Mouse (Mus musculus) heart, embryonic 11.5 days (tissue): ENCODE measurements at regions not wholly inside any gene's neighbourhood (a gene's known extent, or its start where the extent isn't known, plus 50 kb on each side); places are given as distances from the start of the nearest gene placed in this dataset.

Experiments
- ATAC-seq: fragments of 200-750 bp; cut with Nextera tagmentation; replicated peaks from 2 replicates; pipeline ENCODE4 v1.8.0; 2017; ENCODE audit warnings: moderate library complexity; ENCODE audit not compliant: insufficient number of reproducible peaks, low FRiP score, low TSS enrichment
- H3K27ac ChIP-seq: fragments of 300-500 bp; sonication (generic); 2 replicates; pipeline ENCODE4 v1.5.1; 2014; ENCODE audit warnings: mild to moderate bottlenecking, low read depth, low read length
- H3K27me3 ChIP-seq: fragments of 300-500 bp; sonication (generic); 2 replicates; pipeline ENCODE4 v1.6.1; 2014; ENCODE audit warnings: mild to moderate bottlenecking, low read length, mixed read lengths; ENCODE audit not compliant: control insufficient read depth, insufficient read depth
- H3K36me3 ChIP-seq: fragments of 300-500 bp; sonication (generic); 2 replicates; pipeline ENCODE4 v1.6.1; 2014; ENCODE audit warnings: mild to moderate bottlenecking, low read length, moderate library complexity, mixed read lengths; ENCODE audit not compliant: control insufficient read depth, insufficient read depth
- H3K4me1 ChIP-seq: fragments of 300-500 bp; sonication (generic); 2 replicates; pipeline ENCODE4 v1.6.1; 2014; ENCODE audit warnings: low read length; ENCODE audit not compliant: control insufficient read depth, insufficient read depth
- H3K4me2 ChIP-seq: fragments of 300-500 bp; sonication (generic); 2 replicates; pipeline ENCODE4 v1.6.1; 2014; ENCODE audit warnings: mild to moderate bottlenecking, moderate library complexity
- H3K4me3 ChIP-seq: fragments of 300-500 bp; sonication (generic); 2 replicates; pipeline ENCODE4 v1.5.1; 2014; ENCODE audit warnings: low read depth, low read length
- H3K9ac ChIP-seq: fragments of 300-500 bp; sonication (generic); 2 replicates; pipeline ENCODE4 v1.6.1; 2014; ENCODE audit warnings: mild to moderate bottlenecking, low read depth, low read length, moderate library complexity
- H3K9me3 ChIP-seq: fragments of 300-500 bp; sonication (generic); replicated peaks from 2 replicates; pipeline ENCODE4 v1.6.1; 2016; ENCODE audit warnings: low read length; ENCODE audit not compliant: control insufficient read depth
- WGBS: fragments of 180-500 bp; shearing (Covaris S2); extraction: QIAGEN DNeasy Blood & Tissue Kit; methylation state at CpG from one replicate; pipeline ENCODE4 v1.1.7; 2014; ENCODE audit not compliant: insufficient replicate concordance; 5-methylcytosine and 5-hydroxymethylcytosine counted together

DNA sequence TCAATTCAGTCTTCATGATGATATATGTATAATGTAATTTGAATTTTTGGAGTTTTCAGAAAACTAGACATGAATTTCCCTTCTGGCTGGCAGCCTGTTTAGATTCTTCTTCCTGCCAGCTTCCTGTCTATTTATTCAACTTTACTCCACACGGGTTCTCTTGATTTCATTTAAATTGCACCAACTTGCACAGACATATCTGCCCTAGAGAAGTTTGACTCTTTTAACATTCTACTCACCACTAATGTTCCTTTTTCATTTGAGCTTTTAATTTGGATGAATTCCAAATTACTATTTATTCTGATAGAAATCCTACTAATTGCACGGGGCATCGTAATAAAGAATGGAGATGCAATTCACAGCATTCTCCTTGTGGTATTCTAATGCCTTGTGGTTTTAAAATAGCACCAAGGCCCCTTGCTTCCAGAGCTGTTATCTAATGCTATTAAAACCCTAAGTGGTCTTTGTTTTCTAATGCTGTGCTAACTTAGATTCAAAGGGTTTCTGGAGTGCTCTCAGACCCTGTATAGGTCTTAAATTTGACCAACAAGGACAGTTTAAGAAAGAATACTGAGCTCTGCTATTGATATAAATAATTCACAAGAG lies 96.7 kb upstream of the Itga4 start:
- 54% methylated on average over 3 of the region's 3 CpGs for WGBS
- no peaks in the 10 kb centered on the region for H3K36me3 ChIP-seq
- no peaks in the 10 kb centered on the region for H3K4me1 ChIP-seq
- ATAC-seq, result no peak
- H3K27ac ChIP-seq, result no peak overlapping the region
- no peak overlapping the region for H3K9ac ChIP-seq
- no peak overlapping the region for H3K4me2 ChIP-seq
- H3K4me3 ChIP-seq, result no peak overlapping the region
- no peaks in the 10 kb centered on the region for H3K27me3 ChIP-seq
- H3K9me3 ChIP-seq, result no peaks in the 10 kb centered on the region

DNA sequence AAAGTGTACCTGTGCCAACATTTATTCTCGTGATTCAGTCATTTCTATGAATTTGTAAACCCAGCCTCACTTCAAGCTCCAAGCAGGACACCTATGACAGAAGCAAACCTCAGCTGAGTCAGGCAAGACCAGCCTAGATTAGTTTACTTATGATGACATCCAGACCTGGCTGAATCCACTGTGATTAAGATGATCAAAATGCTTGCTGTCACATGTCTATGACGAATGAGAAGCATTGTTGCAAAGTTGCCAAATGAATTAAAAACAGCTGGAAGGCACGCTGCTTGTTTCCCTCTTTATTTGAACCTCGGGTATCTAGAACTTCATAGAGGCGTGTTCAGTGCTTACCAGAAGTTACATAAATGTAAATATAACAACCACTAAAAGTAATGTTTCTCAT lies 95.9 kb upstream of the Itga4 start:
- ATAC-seq, result no peak
- WGBS, result 76% methylated on average over 5 of the region's 5 CpGs
- Histone ChIP-seq H3K36me3 (no peaks in the 10 kb centered on the region), H3K9ac (no peak overlapping the region), H3K9me3 (no peaks in the 10 kb centered on the region), H3K4me3 (no peak overlapping the region), H3K27me3 (no peaks in the 10 kb centered on the region), H3K4me1 (no peaks in the 10 kb centered on the region), H3K27ac (no peak overlapping the region), H3K4me2 (no peak overlapping the region)

DNA sequence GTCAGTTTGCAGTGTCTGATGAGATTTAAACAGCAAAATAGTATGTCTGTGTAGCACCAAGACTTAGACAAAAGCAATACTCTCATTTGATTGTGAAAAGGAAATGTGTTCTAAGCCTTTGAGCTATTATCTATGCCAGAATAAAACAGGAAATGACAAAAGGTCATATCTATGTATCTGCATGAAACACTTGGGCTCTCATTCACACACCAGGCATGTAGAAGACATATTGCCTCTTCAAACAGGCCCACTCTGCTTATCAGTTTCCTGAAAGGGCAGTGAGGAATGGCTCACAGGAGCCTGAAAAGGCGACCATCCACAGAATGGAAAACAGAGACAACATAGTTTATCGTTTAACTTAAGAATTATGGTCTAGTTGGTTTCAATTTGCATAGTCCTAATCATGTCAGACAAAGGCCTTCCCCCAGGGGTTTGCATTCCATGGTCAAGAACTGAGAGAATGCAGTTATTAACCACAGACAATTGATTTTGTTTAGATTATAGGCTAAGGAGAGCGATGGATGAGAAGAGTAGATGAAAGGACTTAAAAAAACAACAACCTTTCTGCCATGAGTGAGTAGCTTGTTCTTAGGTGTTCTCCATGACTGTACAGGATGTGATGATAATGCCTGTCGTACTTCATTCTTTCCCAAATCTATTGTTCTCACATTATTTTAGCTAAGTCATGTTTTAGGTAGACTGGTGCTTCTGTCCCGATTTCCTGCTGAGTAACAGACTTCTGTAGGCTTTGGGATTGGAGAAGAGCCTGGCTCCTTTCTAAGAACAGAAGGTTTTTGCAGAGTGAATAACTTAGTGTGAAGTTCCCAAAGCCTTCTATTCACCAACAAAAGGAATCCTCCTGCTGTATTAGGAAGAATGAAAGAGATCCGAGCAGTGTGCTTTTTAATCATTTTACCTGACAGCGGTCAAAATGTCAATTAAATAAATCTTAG lies 82.0 kb upstream of the Itga4 start:
- Histone ChIP-seq H3K9me3 (no peaks in the 10 kb centered on the region), H3K27ac (no peak overlapping the region), H3K9ac (no peak overlapping the region), H3K36me3 (no peaks in the 10 kb centered on the region), H3K27me3 (no peaks in the 10 kb centered on the region), H3K4me1 (no peaks in the 10 kb centered on the region), H3K4me2 (no peak overlapping the region), H3K4me3 (no peak overlapping the region)
- no peak for ATAC-seq
- WGBS, result 60% methylated on average over 7 of the region's 7 CpGs

DNA sequence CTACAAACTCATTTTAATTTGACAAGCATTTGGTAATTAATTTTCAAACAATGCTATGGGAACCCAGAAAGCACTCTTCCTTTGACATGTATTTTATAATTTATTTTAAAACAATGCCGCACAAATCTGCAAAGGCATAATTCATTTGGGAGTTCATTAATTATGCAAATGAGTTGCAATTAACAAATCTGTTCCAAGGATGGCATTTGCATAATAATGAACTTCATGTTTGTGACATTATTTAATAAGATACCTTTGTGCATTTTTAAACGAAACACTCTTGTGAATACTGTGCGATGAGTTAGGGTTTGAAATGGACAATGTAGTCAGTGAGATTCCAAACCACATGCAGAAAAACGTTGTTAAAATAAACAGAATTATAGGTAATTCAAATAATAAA lies 80.9 kb upstream of the Itga4 start:
- Histone ChIP-seq H3K27ac (no peak overlapping the region), H3K9me3 (no peaks in the 10 kb centered on the region), H3K36me3 (no peaks in the 10 kb centered on the region), H3K9ac (no peak overlapping the region), H3K4me2 (no peak overlapping the region), H3K27me3 (no peaks in the 10 kb centered on the region), H3K4me3 (no peak overlapping the region), H3K4me1 (no peaks in the 10 kb centered on the region)
- ATAC-seq, result no peak
- WGBS, result 90% methylated on average over 4 of the region's 4 CpGs

DNA sequence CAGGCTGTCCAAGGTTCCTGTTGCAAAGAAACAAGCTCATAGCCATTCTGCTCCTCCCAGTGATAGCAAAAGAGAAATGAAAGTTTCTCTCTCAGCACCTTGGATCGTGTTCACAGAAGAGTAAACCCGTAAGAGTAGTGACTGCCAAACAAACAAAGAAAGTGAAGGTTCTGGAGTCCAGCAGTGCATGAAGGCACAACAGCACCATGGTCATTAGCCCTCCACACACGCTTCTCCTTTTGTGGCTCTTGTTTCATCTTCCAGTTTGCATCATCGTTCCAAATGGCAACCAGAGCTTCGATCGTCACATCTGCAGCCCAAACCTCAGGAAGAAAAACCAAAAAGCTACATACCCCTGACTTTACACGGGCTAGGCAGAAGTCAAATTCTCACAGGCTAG lies 74.4 kb upstream of the Itga4 start:
- Histone ChIP-seq H3K9me3 (no peaks in the 10 kb centered on the region), H3K4me2 (no peak overlapping the region), H3K4me3 (no peak overlapping the region), H3K36me3 (no peaks in the 10 kb centered on the region), H3K9ac (no peak overlapping the region), H3K27me3 (no peaks in the 10 kb centered on the region), H3K27ac (no peak overlapping the region), H3K4me1 (no peaks in the 10 kb centered on the region)
- WGBS, result 71% methylated on average over 7 of the region's 7 CpGs
- ATAC-seq, result no peak

DNA sequence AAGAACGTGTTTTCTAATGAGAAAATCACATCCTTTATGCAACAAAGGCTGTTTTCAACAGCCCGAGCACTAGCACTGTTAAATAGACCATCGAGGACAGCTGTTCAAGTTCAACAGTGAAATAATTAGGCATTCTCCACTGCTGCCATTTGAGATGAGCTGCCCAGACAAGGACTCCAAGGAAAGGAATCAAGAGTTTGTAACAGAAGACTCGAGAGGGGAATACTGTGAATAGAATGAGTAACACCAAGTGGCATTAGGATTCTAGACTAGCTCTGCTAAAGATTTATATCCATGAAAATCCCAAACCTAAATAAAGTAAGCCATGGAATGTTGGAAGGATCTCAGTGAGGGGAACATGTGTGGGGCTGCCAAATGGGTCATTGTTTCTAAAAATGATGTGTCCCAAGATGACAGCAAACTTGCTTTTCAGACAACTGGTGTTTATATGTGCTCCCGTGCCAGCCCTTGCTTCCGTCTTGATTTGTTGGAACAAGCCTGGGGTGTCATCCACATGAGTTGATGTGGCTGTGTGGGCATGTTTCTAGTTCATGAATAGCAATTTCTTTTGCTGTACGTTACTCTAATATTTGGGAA lies 72.1 kb upstream of the Itga4 start:
- H3K36me3 ChIP-seq, result no peaks in the 10 kb centered on the region
- H3K4me2 ChIP-seq, result no peak overlapping the region
- H3K4me3 ChIP-seq, result no peak overlapping the region
- WGBS, result 82% methylated on average over 7 of the region's 7 CpGs
- no peaks in the 10 kb centered on the region for H3K9me3 ChIP-seq
- no peak for ATAC-seq
- no peaks in the 10 kb centered on the region for H3K27me3 ChIP-seq
- H3K9ac ChIP-seq, result no peak overlapping the region
- no peak overlapping the region for H3K27ac ChIP-seq
- no peaks in the 10 kb centered on the region for H3K4me1 ChIP-seq

DNA sequence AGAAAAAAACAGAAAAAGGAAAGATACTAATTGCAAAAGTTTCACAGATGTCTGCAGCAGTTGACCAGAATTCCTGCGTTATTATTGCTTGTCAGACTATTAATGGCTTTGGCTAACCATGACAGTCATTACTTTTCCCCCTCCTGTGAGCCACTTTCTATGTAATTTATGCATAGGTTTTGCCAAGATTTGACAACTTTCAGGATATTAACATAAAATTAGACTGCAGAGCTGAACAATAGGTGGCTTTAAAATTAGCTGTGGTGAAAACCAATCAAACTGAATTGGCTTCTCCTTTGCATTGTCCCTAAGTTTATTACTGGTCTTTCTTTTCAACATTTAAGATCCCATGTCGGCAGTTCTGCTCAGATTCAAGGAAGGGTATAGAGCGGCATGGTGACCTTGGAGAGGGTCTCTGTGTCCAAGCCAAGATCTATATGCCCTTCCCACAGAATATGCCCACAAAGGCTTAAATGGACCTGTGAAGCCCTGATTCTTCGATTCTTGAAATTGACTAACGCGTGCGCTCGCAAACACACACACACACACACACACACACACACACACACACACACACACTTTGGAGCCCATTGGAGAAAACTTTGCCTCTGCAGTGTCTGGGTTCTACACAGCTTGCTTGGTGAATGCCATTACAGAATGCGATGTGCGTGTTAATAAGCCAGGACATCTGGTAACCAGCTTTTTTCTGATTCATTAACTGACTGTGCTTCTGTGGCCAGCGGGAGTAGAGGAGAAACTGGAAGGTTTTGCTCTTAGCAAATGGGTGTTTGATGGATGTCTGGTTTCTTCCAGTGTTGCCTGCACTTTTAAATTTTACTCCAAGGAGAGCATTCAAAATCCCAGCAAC lies 69.8 kb upstream of the Itga4 start:
- no peaks in the 10 kb centered on the region for H3K27me3 ChIP-seq
- H3K9ac ChIP-seq, result no peak overlapping the region
- H3K4me1 ChIP-seq, result no peaks in the 10 kb centered on the region
- H3K36me3 ChIP-seq, result no peaks in the 10 kb centered on the region
- no peak overlapping the region for H3K4me3 ChIP-seq
- WGBS, result 91% methylated on average over 11 of the region's 11 CpGs
- no peaks in the 10 kb centered on the region for H3K9me3 ChIP-seq
- H3K27ac ChIP-seq, result no peak overlapping the region
- no peak for ATAC-seq
- H3K4me2 ChIP-seq, result no peak overlapping the region

DNA sequence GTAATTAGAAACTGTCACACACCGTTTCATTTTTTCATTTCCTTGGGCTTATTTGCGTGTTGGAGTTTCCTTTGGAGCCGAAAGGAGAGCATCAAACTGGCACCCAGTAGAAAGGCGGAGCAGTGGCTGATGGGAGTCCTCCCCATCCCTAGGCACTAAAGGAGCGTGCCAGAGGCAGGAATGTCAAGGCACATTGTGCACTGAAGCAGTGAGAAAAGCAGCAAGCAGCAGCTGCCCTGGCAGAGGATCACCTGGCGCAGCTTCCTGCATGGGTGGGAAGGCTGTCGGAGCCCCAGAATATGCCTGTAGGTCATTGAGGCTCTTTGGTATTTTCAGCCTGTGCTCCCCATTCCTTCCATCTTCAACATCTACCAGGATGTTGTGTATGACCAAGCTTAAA lies 68.3 kb upstream of the Itga4 start:
- no peak overlapping the region for H3K9ac ChIP-seq
- no peaks in the 10 kb centered on the region for H3K27me3 ChIP-seq
- H3K4me2 ChIP-seq, result no peak overlapping the region
- no peak for ATAC-seq
- H3K36me3 ChIP-seq, result no peaks in the 10 kb centered on the region
- 90% methylated on average over 7 of the region's 7 CpGs for WGBS
- H3K9me3 ChIP-seq, result no peaks in the 10 kb centered on the region
- no peak overlapping the region for H3K4me3 ChIP-seq
- H3K27ac ChIP-seq, result no peak overlapping the region
- H3K4me1 ChIP-seq, result no peaks in the 10 kb centered on the region
